Mouse (Mus musculus): ENCODE data around the gene Ppp2r5b. TPM values are rescaled to one million over a fixed set of nuclear protein-coding genes. Genes with fewer than 3 reads are reported as not detected.

Ppp2r5b gene
- polyA plus RNA-seq, 1 experiment from 2014 or later, result 22.1 TPM

DNA sequence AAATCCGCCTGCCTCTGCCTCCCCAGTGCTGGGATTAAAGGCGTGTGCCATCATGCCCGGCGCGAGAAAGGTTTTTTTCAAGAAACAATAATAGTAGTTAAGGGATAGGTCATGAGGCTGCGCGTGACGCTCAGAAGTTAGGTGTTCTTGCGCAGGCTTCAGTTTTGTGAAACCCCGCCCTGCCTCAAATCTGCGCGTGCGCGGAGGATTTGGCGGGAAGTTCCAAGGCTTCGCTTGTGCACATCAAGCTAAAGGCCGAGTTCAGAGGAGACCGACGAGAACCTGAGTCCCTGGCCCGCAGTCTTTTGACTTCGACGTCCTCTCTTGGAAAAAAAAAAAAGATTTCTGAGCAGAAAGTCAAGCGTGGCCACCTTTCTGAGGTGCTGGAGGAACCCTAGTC is 51.5 kb downstream of the Ppp2r5b start, which contains the start of gene Majin:
Majin (plus strand) TSS at position 258 of the 400 bp plus-strand sequence.
- no peaks in the 10 kb centered on the region for H3K4me1 ChIP-seq (ENCODE audit: control insufficient read depth, insufficient read depth, low read length)
- no peaks in the 10 kb centered on the region for H3K27me3 ChIP-seq (ENCODE audit: control insufficient read depth, insufficient read depth, low read length)
- no peak within 1 kb of the TSS for H3K27ac ChIP-seq (ENCODE audit: low read length)
- H3K36me3 ChIP-seq (ENCODE audit: control insufficient read depth, insufficient read depth, low read length), result no peaks in the 10 kb centered on the region
- no peak for ATAC-seq (ENCODE audit: insufficient read depth, low FRiP score)
- no peaks in the 10 kb centered on the region for H3K9me3 ChIP-seq (replicated peaks; ENCODE audit: control insufficient read depth, low read length)
- H3K4me2 ChIP-seq (ENCODE audit: low read depth, low read length), result no peak within 1 kb of the TSS
- no peak within 1 kb of the TSS for H3K4me3 ChIP-seq (replicated peaks; ENCODE audit: low read length)
- WGBS, result 81% methylated on average over 23 of the region's 23 CpGs
- H3K9ac ChIP-seq (ENCODE audit: low read length), result no peak within 1 kb of the TSS

GRCm38 (mm10) chr19:6182534-6182933 is 53.1 kb downstream of the Ppp2r5b start:
- no peaks in the 10 kb centered on the region for H3K36me3 ChIP-seq (ENCODE audit: control insufficient read depth, insufficient read depth, low read length)
- H3K9ac ChIP-seq (ENCODE audit: low read length), result no peak overlapping the region
- no peak overlapping the region for H3K27ac ChIP-seq (ENCODE audit: low read length)
- ATAC-seq (ENCODE audit: insufficient read depth, low FRiP score), result no peak
- no peak overlapping the region for H3K4me3 ChIP-seq (replicated peaks; ENCODE audit: low read length)
- H3K4me2 ChIP-seq (ENCODE audit: low read depth, low read length), result no peak overlapping the region
- no peaks in the 10 kb centered on the region for H3K9me3 ChIP-seq (replicated peaks; ENCODE audit: control insufficient read depth, low read length)
- 25% methylated on average over 3 of the region's 3 CpGs for WGBS
- no peaks in the 10 kb centered on the region for H3K4me1 ChIP-seq (ENCODE audit: control insufficient read depth, insufficient read depth, low read length)
- no peaks in the 10 kb centered on the region for H3K27me3 ChIP-seq (ENCODE audit: control insufficient read depth, insufficient read depth, low read length)

DNA sequence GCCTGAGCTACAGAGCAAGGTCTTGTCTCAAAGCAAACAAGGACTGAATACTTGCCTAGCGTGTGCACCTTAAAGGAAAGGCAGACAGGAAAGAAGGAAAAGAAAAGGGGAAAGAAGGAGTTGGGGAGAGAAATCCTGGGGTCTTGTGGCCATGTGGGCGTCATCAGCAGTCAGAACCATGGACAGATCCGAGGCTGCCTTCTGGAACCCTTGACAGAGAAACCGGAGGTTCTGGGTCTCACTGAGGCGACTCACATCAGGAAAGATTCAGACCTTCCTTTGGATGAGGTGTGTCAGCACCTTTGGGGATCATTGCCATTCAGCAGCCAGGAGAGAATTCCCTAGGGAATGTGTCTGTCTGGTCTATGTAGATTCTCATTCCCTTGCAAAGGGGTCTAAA is 54.0 kb downstream of the Ppp2r5b start:
- H3K27me3 ChIP-seq (ENCODE audit: control insufficient read depth, insufficient read depth, low read length), result no peaks in the 10 kb centered on the region
- H3K9me3 ChIP-seq (replicated peaks; ENCODE audit: control insufficient read depth, low read length), result no peaks in the 10 kb centered on the region
- no peaks in the 10 kb centered on the region for H3K36me3 ChIP-seq (ENCODE audit: control insufficient read depth, insufficient read depth, low read length)
- no peak overlapping the region for H3K27ac ChIP-seq (ENCODE audit: low read length)
- ATAC-seq (ENCODE audit: insufficient read depth, low FRiP score), result no peak
- no peaks in the 10 kb centered on the region for H3K4me1 ChIP-seq (ENCODE audit: control insufficient read depth, insufficient read depth, low read length)
- H3K9ac ChIP-seq (ENCODE audit: low read length), result no peak overlapping the region
- H3K4me3 ChIP-seq (replicated peaks; ENCODE audit: low read length), result no peak overlapping the region
- WGBS, result 12% methylated on average over 5 of the region's 5 CpGs
- H3K4me2 ChIP-seq (ENCODE audit: low read depth, low read length), result no peak overlapping the region

- Histone ChIP-seq H3K27ac (ENCODE audit: low read length) (no peak overlapping the region), H3K4me2 (ENCODE audit: low read depth, low read length) (no peak overlapping the region), H3K36me3 (ENCODE audit: control insufficient read depth, insufficient read depth, low read length) (no peaks in the 10 kb centered on the region), H3K4me1 (ENCODE audit: control insufficient read depth, insufficient read depth, low read length) (no peaks in the 10 kb centered on the region), H3K9me3 (replicated peaks; ENCODE audit: control insufficient read depth, low read length) (no peaks in the 10 kb centered on the region), H3K9ac (ENCODE audit: low read length) (no peak overlapping the region), H3K27me3 (ENCODE audit: control insufficient read depth, insufficient read depth, low read length) (no peaks in the 10 kb centered on the region), H3K4me3 (replicated peaks; ENCODE audit: low read length) (no peak overlapping the region)
- no peak for ATAC-seq (ENCODE audit: insufficient read depth, low FRiP score)
- 81% methylated on average over 6 of the region's 6 CpGs for WGBS
Observed at GRCm38 (mm10) chr19:6178775-6179174, 56.9 kb downstream of the Ppp2r5b start.

MicroRNAs within 50 kb of the gene (microRNA counts, 519-probe panel; counts per million panel counts)
- microRNA mmu-miR-192, result 3,464 counts per million, percentile 80 among the panel's probes with 10 or more counts

Small RNA genes lying within 50 kb of the gene (microRNA-seq; reads per million reads assigned to microRNA genes)
- gene Mir192 (1,725 reads per million, percentile 82 among the genes with 10 or more reads in this experiment), gene Mir194-2 (624 reads per million, percentile 72 among the genes with 10 or more reads in this experiment)

Other genes with a start within 250 kb of the Ppp2r5b start
- gene Slc22a20, start 249.7 kb downstream of the Ppp2r5b start, polyA plus RNA-seq (2015; fragmentation: Nextera tagmentation; extraction: Ambion mirVana), result not detected in 2 replicates
- 22.0 and 22.7 TPM in 2 replicates for gene Capn1, start 220.0 kb downstream of the Ppp2r5b start, polyA plus RNA-seq (2015; fragmentation: Nextera tagmentation; extraction: Ambion mirVana)
- 27.5 and 29.2 TPM in 2 replicates for gene Syvn1, start 189.3 kb downstream of the Ppp2r5b start, polyA plus RNA-seq (2015; fragmentation: Nextera tagmentation; extraction: Ambion mirVana)
- gene Mrpl49, start 178.1 kb downstream of the Ppp2r5b start, polyA plus RNA-seq (2015; fragmentation: Nextera tagmentation; extraction: Ambion mirVana), result 63.2 and 65.9 TPM in 2 replicates
- gene Fau, start 178.0 kb downstream of the Ppp2r5b start, polyA plus RNA-seq (2015; fragmentation: Nextera tagmentation; extraction: Ambion mirVana), result 635 and 729 TPM in 2 replicates
- gene Znhit2, start 174.7 kb downstream of the Ppp2r5b start, polyA plus RNA-seq (2015; fragmentation: Nextera tagmentation; extraction: Ambion mirVana), result 25.0 and 26.0 TPM in 2 replicates
- 25.5 and 29.1 TPM in 2 replicates for gene Tm7sf2, start 167.5 kb downstream of the Ppp2r5b start, polyA plus RNA-seq (2015; fragmentation: Nextera tagmentation; extraction: Ambion mirVana)
- gene Vps51, start 158.6 kb downstream of the Ppp2r5b start, polyA plus RNA-seq (2015; fragmentation: Nextera tagmentation; extraction: Ambion mirVana), result 61.8 and 69.0 TPM in 2 replicates
- not detected in 2 replicates for gene Tmem262, start 155.8 kb downstream of the Ppp2r5b start, polyA plus RNA-seq (2015; fragmentation: Nextera tagmentation; extraction: Ambion mirVana)
- gene Gm28374, start 153.6 kb downstream of the Ppp2r5b start, polyA plus RNA-seq (2015; fragmentation: Nextera tagmentation; extraction: Ambion mirVana), result 0.71 and 1.3 TPM in 2 replicates
- 62.7 and 70.3 TPM in 2 replicates for gene Zfpl1, start 150.9 kb downstream of the Ppp2r5b start, polyA plus RNA-seq (2015; fragmentation: Nextera tagmentation; extraction: Ambion mirVana)
- 29.9 and 31.0 TPM in 2 replicates for gene Cdca5, start 150.9 kb downstream of the Ppp2r5b start, polyA plus RNA-seq (2015; fragmentation: Nextera tagmentation; extraction: Ambion mirVana)
- gene AC131692.1, start 141.5 kb downstream of the Ppp2r5b start, polyA plus RNA-seq (2015; fragmentation: Nextera tagmentation; extraction: Ambion mirVana), result 0.19 TPM in 1 of 2 replicates, not detected in the other
- gene Naaladl1, start 130.1 kb downstream of the Ppp2r5b start, polyA plus RNA-seq (2015; fragmentation: Nextera tagmentation; extraction: Ambion mirVana), result 1.2 and 2.9 TPM in 2 replicates
- 23.8 and 25.2 TPM in 2 replicates for gene Sac3d1, start 117.2 kb downstream of the Ppp2r5b start, polyA plus RNA-seq (2015; fragmentation: Nextera tagmentation; extraction: Ambion mirVana)
- gene Snx15, start 107.6 kb downstream of the Ppp2r5b start, polyA plus RNA-seq (2015; fragmentation: Nextera tagmentation; extraction: Ambion mirVana), result 30.9 and 31.9 TPM in 2 replicates
- gene Batf2, start 94.9 kb downstream of the Ppp2r5b start, polyA plus RNA-seq (2015; fragmentation: Nextera tagmentation; extraction: Ambion mirVana), result 0.25 and 0.44 TPM in 2 replicates
- 96.8 and 106 TPM in 2 replicates for gene Arl2, start 94.3 kb downstream of the Ppp2r5b start, polyA plus RNA-seq (2015; fragmentation: Nextera tagmentation; extraction: Ambion mirVana)
- not detected in 2 replicates for gene Majin, start 51.5 kb downstream of the Ppp2r5b start, polyA plus RNA-seq (2015; fragmentation: Nextera tagmentation; extraction: Ambion mirVana)
- 0.41 and 0.48 TPM in 2 replicates for gene Gpha2, start 9.5 kb downstream of the Ppp2r5b start, polyA plus RNA-seq (2015; fragmentation: Nextera tagmentation; extraction: Ambion mirVana)
- 9.3 and 11.2 TPM in 2 replicates for gene Atg2a, start 5.8 kb upstream of the Ppp2r5b start, polyA plus RNA-seq (2015; fragmentation: Nextera tagmentation; extraction: Ambion mirVana)
- gene Ehd1, start 40.9 kb upstream of the Ppp2r5b start, polyA plus RNA-seq (2015; fragmentation: Nextera tagmentation; extraction: Ambion mirVana), result 77.2 and 98.4 TPM in 2 replicates
- gene Cdc42bpg, start 70.6 kb upstream of the Ppp2r5b start, polyA plus RNA-seq (2015; fragmentation: Nextera tagmentation; extraction: Ambion mirVana), result 1.9 and 2.0 TPM in 2 replicates
- gene Men1, start 99.1 kb upstream of the Ppp2r5b start, polyA plus RNA-seq (2015; fragmentation: Nextera tagmentation; extraction: Ambion mirVana), result 59.0 and 60.2 TPM in 2 replicates
- gene Map4k2, start 105.3 kb upstream of the Ppp2r5b start, polyA plus RNA-seq (2015; fragmentation: Nextera tagmentation; extraction: Ambion mirVana), result 11.4 and 11.8 TPM in 2 replicates
- 94.5 and 95.1 TPM in 2 replicates for gene Sf1, start 127.8 kb upstream of the Ppp2r5b start, polyA plus RNA-seq (2015; fragmentation: Nextera tagmentation; extraction: Ambion mirVana)
- 17.7 and 55.0 TPM in 2 replicates for gene Pygm, start 148.5 kb upstream of the Ppp2r5b start, polyA plus RNA-seq (2015; fragmentation: Nextera tagmentation; extraction: Ambion mirVana)
- gene Rasgrp2, start 163.5 kb upstream of the Ppp2r5b start, polyA plus RNA-seq (2015; fragmentation: Nextera tagmentation; extraction: Ambion mirVana), result 72.6 and 74.2 TPM in 2 replicates
- 0.91 and 0.98 TPM in 2 replicates for gene Nrxn2, start 182.9 kb upstream of the Ppp2r5b start, polyA plus RNA-seq (2015; fragmentation: Nextera tagmentation; extraction: Ambion mirVana)

Data from stomach, embryonic 16.5 days (tissue).